Mouse (Mus musculus): ENCODE results near the gene Zfp579.

DNA sequence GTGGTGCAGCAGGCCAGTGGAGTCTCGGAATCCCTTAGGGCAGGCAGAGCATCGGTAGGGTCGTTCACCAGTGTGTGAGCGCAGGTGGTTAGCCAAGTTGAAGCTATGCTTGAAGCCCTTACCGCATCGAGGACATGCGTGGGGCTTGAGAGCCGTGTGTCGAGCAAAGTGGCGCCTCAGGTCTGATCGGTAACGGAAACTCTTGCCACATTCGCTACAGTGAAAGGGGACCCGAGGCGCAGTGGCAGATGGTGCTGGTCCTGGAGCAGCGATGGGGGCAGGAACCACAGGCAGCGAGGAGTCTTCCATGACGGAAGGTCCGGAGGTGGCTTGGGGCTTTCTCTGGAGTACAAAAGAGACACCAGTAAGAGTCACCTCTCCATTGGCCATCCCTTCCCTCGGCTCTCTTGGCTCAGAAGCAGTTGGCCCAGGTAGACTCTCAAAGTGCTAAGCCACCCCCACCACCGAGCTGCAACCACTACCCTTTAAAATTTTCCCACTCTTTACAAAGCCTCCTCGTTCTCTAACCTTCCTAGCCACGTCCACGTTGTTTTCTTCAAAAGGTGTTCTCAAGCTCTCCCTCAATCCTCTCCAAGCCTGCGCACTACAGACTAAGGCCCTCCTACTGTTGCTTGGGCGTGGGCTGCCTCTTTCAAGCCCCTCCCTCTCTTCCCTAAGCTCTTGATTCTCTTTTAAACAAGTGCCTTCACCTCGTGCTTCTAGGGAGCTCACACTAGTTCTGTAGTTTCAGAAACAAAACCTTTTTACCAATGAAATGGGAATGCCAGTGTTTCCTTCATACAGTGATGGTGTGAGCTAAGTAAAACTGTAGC is 16.9 kb upstream of the Zfp579 start:
- TF ChIP-seq CTCF (IDR thresholded peaks at IDR 0.05; ENCODE audit: extremely low read depth, insufficient read depth, low read length) (no peak), POLR2A (IDR thresholded peaks at IDR 0.05; ENCODE audit: extremely low read depth, insufficient read depth, low read length) (no peak)

All from cortical plate, adult 2 months (tissue).